Mouse (Mus musculus) C2C12 (cell line): ENCODE results near the gene Vasn.

ENCODE experiments used
- CEBPB ChIP-seq: IDR thresholded peaks from one replicate; pipeline ENCODE4 v1.6.1; 2011; ENCODE audit warnings: low read depth, mild to moderate bottlenecking, control low read depth, moderate library complexity
- CTCF ChIP-seq: IDR thresholded peaks from one replicate; pipeline ENCODE4 v1.5.1; 2011; ENCODE audit not compliant: control insufficient read depth, insufficient read depth, insufficient read length
- FOSL1 ChIP-seq: IDR thresholded peaks from one replicate; pipeline ENCODE4 v1.8.0; 2011; ENCODE audit warnings: mild to moderate bottlenecking, low read length; ENCODE audit not compliant: poor library complexity, insufficient read depth, severe bottlenecking
- MAX ChIP-seq: IDR thresholded peaks from one replicate; pipeline ENCODE4 v1.6.1; 2011; ENCODE audit warnings: mild to moderate bottlenecking, control low read depth
- MYOD1 ChIP-seq: IDR thresholded peaks from one replicate; pipeline ENCODE4 v1.6.1; 2011; ENCODE audit warnings: low read depth; ENCODE audit not compliant: control insufficient read depth, insufficient read length
- MYOG ChIP-seq: IDR thresholded peaks from one replicate; pipeline ENCODE4 v1.6.1; 2011; ENCODE audit not compliant: control insufficient read depth, insufficient read length; ENCODE audit errors: extremely low read depth
- USF1 ChIP-seq: IDR thresholded peaks from one replicate; pipeline ENCODE4 v1.6.1; 2011; ENCODE audit warnings: low read depth, mild to moderate bottlenecking, control low read depth, moderate library complexity

DNA sequence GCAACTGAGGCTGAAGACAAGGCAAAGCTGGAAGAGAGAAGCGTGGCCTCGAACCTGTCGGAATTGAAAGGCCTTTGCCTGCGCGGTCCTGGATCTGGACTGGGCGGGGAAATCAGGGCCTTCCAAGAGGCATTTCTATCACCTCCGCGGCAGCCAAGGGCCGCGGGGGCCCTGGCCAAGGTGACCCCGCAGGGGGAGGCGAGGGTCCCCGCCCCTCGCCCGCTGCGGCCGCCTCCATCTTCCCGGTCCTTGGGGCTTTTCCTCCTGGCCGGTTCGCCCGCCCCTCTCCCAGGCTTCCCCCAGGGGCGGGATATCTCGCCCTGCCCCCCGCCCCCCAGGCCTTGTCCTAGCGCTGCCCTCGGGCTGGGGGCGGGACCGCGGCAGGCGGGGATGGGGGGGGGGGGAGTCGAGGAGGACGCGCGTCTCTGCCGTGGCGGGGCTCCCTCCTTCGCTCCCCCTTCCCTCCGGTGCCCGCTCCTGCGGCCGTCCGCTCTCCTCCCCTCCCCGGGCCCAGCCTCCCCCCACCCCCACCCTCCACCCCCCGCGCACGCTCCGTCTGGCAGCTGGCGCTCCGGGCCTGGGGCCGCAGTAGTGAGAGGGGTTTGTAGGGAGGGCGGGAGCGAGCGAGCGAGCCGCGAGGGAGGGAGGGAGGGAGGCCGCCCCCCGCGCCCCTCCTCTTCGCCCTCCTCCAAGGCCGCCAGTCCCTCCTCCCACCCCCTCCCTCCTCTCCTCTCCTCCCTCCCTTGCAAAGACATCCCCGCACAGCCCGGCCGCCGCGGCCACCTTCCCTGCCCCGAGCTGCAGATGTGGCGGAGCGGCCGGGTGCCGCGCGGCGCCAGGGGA, 45.5 kb upstream of the Vasn start, which contains the start of gene Glis2:
- TF ChIP-seq CTCF (no peak), CEBPB (no peak), MAX (no peak), MYOD1 (no peak), USF1 (no peak), FOSL1 (no peak), MYOG (no peak)
